Mouse (Mus musculus): ENCODE measurements at regions not wholly inside any gene's neighbourhood (a gene's known extent, or its start where the extent isn't known, plus 50 kb on each side); places are given as distances from the start of the nearest gene placed in this dataset.

GRCm38 (mm10) chr3:52527781-52528180, 259.6 kb downstream of the Foxo1 start:
- DNase-seq, result no peak
- peaks cover 6% of the 10 kb centered on the region for H3K4me1 ChIP-seq (ENCODE audit: control insufficient read depth, insufficient read depth, low read length)
- H3K27me3 ChIP-seq (ENCODE audit: control insufficient read depth, insufficient read depth, low read length), result no peaks in the 10 kb centered on the region
- H3K9ac ChIP-seq (ENCODE audit: low read depth, low read length), result no peak overlapping the region
- no peak overlapping the region for H3K4me3 ChIP-seq
- 69% methylated on average over 3 of the region's 3 CpGs for WGBS
- TF ChIP-seq EP300 (IDR thresholded peaks at IDR 0.05; ENCODE audit: insufficient read depth, low read depth, low read length), result no peak
- TF ChIP-seq CTCF (IDR thresholded peaks at IDR 0.05), result no peak
- TF ChIP-seq POLR2A (IDR thresholded peaks at IDR 0.05; ENCODE audit: insufficient read depth, low read depth, low read length), result no peak
- H3K79me2 ChIP-seq (replicated peaks; ENCODE audit: control insufficient read depth, insufficient read depth, low read length), result no peaks in the 10 kb centered on the region
- intact Hi-C loops (cut with DNase I), result loop anchor here (5.0 kb wide), 1 partner anchor 260 kb away; the partner anchor contains the start of gene Foxo1
- H3K27ac ChIP-seq, result no peak overlapping the region
- no peaks in the 10 kb centered on the region for H3K36me3 ChIP-seq (ENCODE audit: control insufficient read depth, insufficient read depth, low read length)

- intact Hi-C loops (cut with DNase I), result loop anchor here (5.0 kb wide), 1 partner anchor 260 kb away; the partner anchor contains the start of gene Foxo1
- WGBS, result 54% methylated on average over 14 of the region's 14 CpGs
- DNase-seq, result peak in 1 of 2 experiments; percentile 38
Measured at GRCm38 (mm10) chr3:52527010-52527754, 259.0 kb downstream of the Foxo1 start.

GRCm38 (mm10) chr3:52522886-52523285, 254.8 kb downstream of the Foxo1 start:
- intact Hi-C loops (cut with DNase I), result no loop called here
- Histone ChIP-seq H3K4me1 (ENCODE audit: control insufficient read depth, insufficient read depth, low read length) (peaks cover 2% of the 10 kb centered on the region), H3K36me3 (ENCODE audit: control insufficient read depth, insufficient read depth, low read length) (peaks cover 3% of the 10 kb centered on the region; the same call in 1 of the 2 replicates), H3K27ac (no peak overlapping the region), H3K4me3 (no peak overlapping the region), H3K79me2 (replicated peaks; ENCODE audit: control insufficient read depth, insufficient read depth, low read length) (no peaks in the 10 kb centered on the region), H3K27me3 (ENCODE audit: control insufficient read depth, insufficient read depth, low read length) (no peaks in the 10 kb centered on the region), H3K9ac (ENCODE audit: low read depth, low read length) (no peak overlapping the region)
- DNase-seq, result no peak
- TF ChIP-seq POLR2A (IDR thresholded peaks at IDR 0.05; ENCODE audit: insufficient read depth, low read depth, low read length), result no peak
- no peak for TF ChIP-seq CTCF (IDR thresholded peaks at IDR 0.05)
- TF ChIP-seq EP300 (IDR thresholded peaks at IDR 0.05; ENCODE audit: insufficient read depth, low read depth, low read length), result no peak
- WGBS, result 87% methylated on average over 12 of the region's 12 CpGs

More at GRCm38 (mm10) chr3:52527010-52527754, 259.0 kb downstream of the Foxo1 start:
- H3K9ac ChIP-seq (ENCODE audit: low read depth, low read length), result no peak overlapping the region
- H3K4me1 ChIP-seq (ENCODE audit: control insufficient read depth, insufficient read depth, low read length), result peaks cover 6% of the 10 kb centered on the region
- no peak overlapping the region for H3K27ac ChIP-seq
- TF ChIP-seq EP300 (IDR thresholded peaks at IDR 0.05; ENCODE audit: insufficient read depth, low read depth, low read length) (no peak), CTCF (IDR thresholded peaks at IDR 0.05) (no peak), POLR2A (IDR thresholded peaks at IDR 0.05; ENCODE audit: insufficient read depth, low read depth, low read length) (no peak)
- no peaks in the 10 kb centered on the region for H3K27me3 ChIP-seq (ENCODE audit: control insufficient read depth, insufficient read depth, low read length)
- no peaks in the 10 kb centered on the region for H3K79me2 ChIP-seq (replicated peaks; ENCODE audit: control insufficient read depth, insufficient read depth, low read length)
- no peaks in the 10 kb centered on the region for H3K36me3 ChIP-seq (ENCODE audit: control insufficient read depth, insufficient read depth, low read length)
- no peak overlapping the region for H3K4me3 ChIP-seq

- 20% methylated on average over 4 of the region's 4 CpGs for WGBS
- Histone ChIP-seq H3K4me3 (no peak overlapping the region), H3K27ac (no peak overlapping the region), H3K9ac (ENCODE audit: low read depth, low read length) (no peak overlapping the region), H3K79me2 (replicated peaks; ENCODE audit: control insufficient read depth, insufficient read depth, low read length) (no peaks in the 10 kb centered on the region), H3K4me1 (ENCODE audit: control insufficient read depth, insufficient read depth, low read length) (no peaks in the 10 kb centered on the region), H3K27me3 (ENCODE audit: control insufficient read depth, insufficient read depth, low read length) (no peaks in the 10 kb centered on the region), H3K36me3 (ENCODE audit: control insufficient read depth, insufficient read depth, low read length) (peaks cover 3% of the 10 kb centered on the region; the same call in 1 of the 2 replicates)
- intact Hi-C loops (cut with DNase I), result no loop called here
- no peak for TF ChIP-seq EP300 (IDR thresholded peaks at IDR 0.05; ENCODE audit: insufficient read depth, low read depth, low read length)
- no peak for TF ChIP-seq CTCF (IDR thresholded peaks at IDR 0.05)
- TF ChIP-seq POLR2A (IDR thresholded peaks at IDR 0.05; ENCODE audit: insufficient read depth, low read depth, low read length), result no peak
- no peak for DNase-seq
Measured at GRCm38 (mm10) chr3:52520609-52520947, 252.4 kb downstream of the Foxo1 start.

- TF ChIP-seq EP300 (IDR thresholded peaks at IDR 0.05; ENCODE audit: insufficient read depth, low read depth, low read length) (0 out of 2 replicates have a peak, but pooled peaks have one; percentile 10), CTCF (IDR thresholded peaks at IDR 0.05) (no peak), POLR2A (IDR thresholded peaks at IDR 0.05; ENCODE audit: insufficient read depth, low read depth, low read length) (no peak)
- intact Hi-C loops (cut with DNase I), result no loop called here
- Histone ChIP-seq H3K9ac (ENCODE audit: low read depth, low read length) (no peak overlapping the region), H3K4me1 (ENCODE audit: control insufficient read depth, insufficient read depth, low read length) (no peaks in the 10 kb centered on the region), H3K4me3 (no peak overlapping the region), H3K36me3 (ENCODE audit: control insufficient read depth, insufficient read depth, low read length) (peaks cover 3% of the 10 kb centered on the region; the same call in 1 of the 2 replicates), H3K27me3 (ENCODE audit: control insufficient read depth, insufficient read depth, low read length) (no peaks in the 10 kb centered on the region), H3K79me2 (replicated peaks; ENCODE audit: control insufficient read depth, insufficient read depth, low read length) (no peaks in the 10 kb centered on the region), H3K27ac (no peak overlapping the region)
- WGBS, result 58% methylated on average over 22 of the region's 22 CpGs
- no peak for DNase-seq
Measured at GRCm38 (mm10) chr3:52519910-52520608, 251.9 kb downstream of the Foxo1 start.

- intact Hi-C loops (cut with DNase I), result no loop called here
- no peak for TF ChIP-seq POLR2A (IDR thresholded peaks at IDR 0.05; ENCODE audit: insufficient read depth, low read depth, low read length)
- no peak for TF ChIP-seq CTCF (IDR thresholded peaks at IDR 0.05)
- no peak for TF ChIP-seq EP300 (IDR thresholded peaks at IDR 0.05; ENCODE audit: insufficient read depth, low read depth, low read length)
- Histone ChIP-seq H3K9ac (ENCODE audit: low read depth, low read length) (no peak overlapping the region), H3K27ac (no peak overlapping the region), H3K4me1 (ENCODE audit: control insufficient read depth, insufficient read depth, low read length) (no peaks in the 10 kb centered on the region; the same call in 1 of the 2 replicates), H3K79me2 (replicated peaks; ENCODE audit: control insufficient read depth, insufficient read depth, low read length) (no peaks in the 10 kb centered on the region), H3K27me3 (ENCODE audit: control insufficient read depth, insufficient read depth, low read length) (no peaks in the 10 kb centered on the region), H3K4me3 (no peak overlapping the region), H3K36me3 (ENCODE audit: control insufficient read depth, insufficient read depth, low read length) (peaks cover 3% of the 10 kb centered on the region; the same call in 1 of the 2 replicates)
- WGBS, result 78% methylated on average over 3 of the region's 3 CpGs
- no peak for DNase-seq
Measured at GRCm38 (mm10) chr3:52517808-52518207, 249.7 kb downstream of the Foxo1 start.
